Mouse (Mus musculus) B cell, adult (primary cell): ENCODE data around the gene Olfr138. TPM values are rescaled to one million over a fixed set of nuclear protein-coding genes. Genes with fewer than 3 reads are reported as not detected.

ENCODE experiments used
- total RNA-seq: library from RNA; stranded (reverse); gene quantifications from 4 replicates; pipeline ENCODE4 v1.2.4, GENCODE M21; 2023; ENCODE audit not compliant: inconsistent age

Olfr138 gene
- total RNA-seq = not detected in 4 replicates

DNA sequence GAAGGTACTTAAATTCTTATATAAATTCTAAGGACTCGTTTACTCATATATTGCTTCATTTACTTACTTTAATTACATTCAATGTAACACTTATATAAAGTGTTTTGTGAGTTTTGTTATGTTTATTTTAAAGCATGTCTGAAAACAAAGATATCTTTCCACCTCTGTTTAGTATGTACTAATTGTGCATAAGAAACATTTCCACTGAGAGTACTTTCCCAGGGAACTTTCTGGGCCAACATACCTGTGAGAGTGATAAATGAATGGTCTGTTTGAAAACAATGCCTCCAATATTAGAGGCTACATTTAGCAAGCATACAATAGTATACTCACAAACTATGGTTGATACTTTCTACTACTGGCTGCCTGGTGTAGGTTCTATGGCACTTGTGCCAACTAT is at the start of gene Olfr138:
TSS of gene Olfr138 (plus strand) at position 301 of the 400 bp plus-strand sequence.

DNA sequence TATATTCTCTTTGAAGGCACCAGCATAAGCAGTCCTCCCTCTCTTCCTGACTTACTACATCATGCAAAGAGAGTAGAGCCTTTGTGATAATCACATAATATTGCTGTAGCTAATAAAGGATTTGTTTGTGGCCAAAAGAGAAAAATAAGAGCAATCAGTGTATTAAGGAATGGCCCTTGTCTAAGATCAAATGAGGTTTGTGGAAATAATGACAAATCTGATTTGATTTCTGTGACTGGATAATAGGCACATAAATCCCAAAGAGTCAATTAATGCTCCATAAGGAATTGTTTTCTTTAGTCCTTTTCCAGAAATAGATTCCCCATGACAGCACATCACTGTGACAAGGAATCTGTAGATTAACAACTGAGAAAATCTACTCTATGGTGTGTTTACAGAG is 46.6 kb downstream of the Olfr138 start, which contains the start of gene Olfr137:
TSS of gene Olfr137 (minus strand) at position 101 of the 400 bp plus-strand sequence.

Other genes starting within 250 kb of the Olfr138 start
- not detected in 4 replicates for gene Olfr129, start 201.0 kb upstream of the Olfr138 start, total RNA-seq
- not detected in 4 replicates for gene Olfr130, start 197.1 kb upstream of the Olfr138 start, total RNA-seq
- not detected in 4 replicates for gene Olfr131, start 172.3 kb upstream of the Olfr138 start, total RNA-seq
- gene Olfr132, start 126.5 kb upstream of the Olfr138 start, total RNA-seq = not detected in 4 replicates
- not detected in 4 replicates for gene Olfr133, start 115.8 kb upstream of the Olfr138 start, total RNA-seq
- gene Olfr134, start 89.6 kb upstream of the Olfr138 start, total RNA-seq = not detected in 4 replicates
- not detected in 4 replicates for gene Olfr135, start 56.7 kb upstream of the Olfr138 start, total RNA-seq
- gene Olfr137, start 46.5 kb downstream of the Olfr138 start, total RNA-seq = not detected in 4 replicates
- gene Olfr136, start 68.8 kb downstream of the Olfr138 start, total RNA-seq = not detected in 4 replicates
- not detected in 4 replicates for gene Esp36, start 159.2 kb downstream of the Olfr138 start, total RNA-seq